Mouse (Mus musculus): ENCODE results near the gene Zfx. TPM values are rescaled to one million over a fixed set of nuclear protein-coding genes. Genes with fewer than 3 reads are reported as not detected.

Gene Zfx
- total RNA-seq (2012; rRNA removed) (16.4 and 17.3 TPM in 2 replicates), total RNA-seq (2014; rRNA removed) (17.7 and 21.4 TPM in 2 replicates), polyA plus RNA-seq (2012; ENCODE audit: insufficient read length, low read depth) (13.5 and 14.3 TPM in 2 replicates)

DNA sequence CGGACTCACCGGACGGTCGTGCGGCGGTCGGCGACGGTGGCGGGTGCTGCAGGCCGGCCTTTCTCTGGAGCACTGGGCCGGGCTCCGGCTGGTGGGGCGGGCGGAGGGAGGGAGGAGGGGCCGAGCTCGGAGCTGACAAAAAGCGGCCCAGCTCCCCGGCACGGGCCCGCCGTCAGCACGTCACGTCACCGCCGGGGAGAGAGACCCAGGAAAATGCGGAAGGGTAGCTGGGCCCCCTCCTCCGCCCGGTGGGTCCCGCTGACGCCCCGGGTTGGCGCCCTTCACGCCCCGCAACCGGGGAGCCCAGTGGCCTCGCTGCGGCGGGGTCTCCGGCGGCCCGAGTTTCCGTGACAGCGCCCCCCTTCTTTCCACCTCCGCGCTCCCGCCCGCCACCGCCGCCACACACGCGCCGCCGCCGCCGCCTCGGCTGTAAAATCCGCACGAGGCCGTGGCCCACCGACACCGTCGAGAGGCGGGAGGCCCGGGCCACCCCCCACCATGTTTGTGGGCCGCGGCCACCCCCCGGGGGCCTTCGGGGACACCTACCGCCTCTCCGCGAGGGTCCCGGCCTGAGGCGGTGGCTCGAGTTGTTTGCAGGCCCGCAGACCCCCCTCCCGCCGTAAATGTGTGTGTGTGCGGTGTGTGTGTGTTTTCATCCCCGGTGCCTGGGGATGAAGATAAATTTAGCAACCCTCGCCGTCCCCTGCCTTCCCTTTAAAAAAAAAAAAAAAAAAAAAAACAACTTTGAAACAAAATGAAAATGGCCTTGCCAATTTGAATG is at the start of gene Zfx:
TSS of gene Zfx (minus strand) at position 644 of the 781 bp plus-strand sequence.
- H3K4me2 ChIP-seq (ENCODE audit: insufficient read depth, low read depth, poor library complexity, severe bottlenecking): no peak within 1 kb of the TSS; the same call in 1 of the 2 replicates
- peak within 1 kb of the TSS; percentile 95 for H3K27ac ChIP-seq (ENCODE audit: insufficient read depth, low read depth)
- no peaks in the 10 kb centered on the region for H3K9me3 ChIP-seq (replicated peaks; ENCODE audit: low read length)
- H3K27me3 ChIP-seq (replicated peaks): no peaks in the 10 kb centered on the region
- H3K4me1 ChIP-seq (ENCODE audit: control insufficient read depth in 1 of 2, insufficient read depth in 2 of 2): peaks cover 4 to 24% of the 10 kb centered on the region in 2 experiments; a peak in 1 of 4 replicates
- H3K79me2 ChIP-seq (replicated peaks; ENCODE audit: control insufficient read depth, extremely low read depth, insufficient read depth, poor library complexity, severe bottlenecking): peaks cover 31% of the 10 kb centered on the region
- in situ Hi-C loops (cut with MboI; ENCODE audit: low pct_ligation_motif_present, low pct_unique_long_range_greater_than_20kb, low sequenced_read_pairs): no loop called here
- peak; percentile 43 for DNase-seq (ENCODE audit: extremely low read depth)
- H3K36me3 ChIP-seq (replicated peaks in 1 of 2; ENCODE audit: control insufficient read depth in 1 of 2, insufficient read depth in 1 of 2, low read length in 1 of 2): no peaks in the 10 kb centered on the region
- H3K9ac ChIP-seq (ENCODE audit: insufficient read depth, low read depth): peak within 1 kb of the TSS; percentile 100
- H3K4me3 ChIP-seq (replicated peaks in 1 of 3; ENCODE audit: low read depth in 2 of 3, low read length in 2 of 3, poor library complexity in 1 of 3): peak within 1 kb of the TSS; percentile 28 to 91 (median 62)
- TF ChIP-seq CTCF (conservative IDR thresholded peaks at IDR 0.05 in 1 of 2, IDR thresholded peaks at IDR 0.05 in 1 of 2; ENCODE audit: low read depth in 2 of 2, low read length in 2 of 2) (no peak), KAT2A (IDR thresholded peaks at IDR 0.05; ENCODE audit: insufficient replicate concordance, low read length) (no peak), POLR2A (IDR thresholded peaks at IDR 0.05; ENCODE audit: low read depth, low read length) (peak; percentile 24; the same call in 1 of the 2 replicates), ETS1 (conservative IDR thresholded peaks at IDR 0.05; ENCODE audit: low read depth, low read length) (no peak), ELF1 (IDR thresholded peaks at IDR 0.05; ENCODE audit: low read depth, low read length) (peak; percentile 52; the same call in 1 of the 2 replicates), ZMIZ1 (IDR thresholded peaks at IDR 0.05; ENCODE audit: low read depth, low read length) (peak; percentile 30; the same call in 1 of the 2 replicates), TBP (conservative IDR thresholded peaks at IDR 0.05; ENCODE audit: low read depth, low read length) (no peak), BHLHE40 (IDR thresholded peaks at IDR 0.05; ENCODE audit: low read depth, low read length) (peak; percentile 74), ZNF384 (IDR thresholded peaks at IDR 0.05; ENCODE audit: low read depth, low read length) (peak; percentile 76), UBTF (IDR thresholded peaks at IDR 0.05; ENCODE audit: low read depth, low read length) (0 out of 2 replicates have a peak, but pooled peaks have one; percentile 69), NELFE (IDR thresholded peaks at IDR 0.05; ENCODE audit: low read depth, low read length) (peak; percentile 32; the same call in 1 of the 2 replicates)
- dilution Hi-C loops (cut with MboI; ENCODE audit: extremely low pct_ligation_motif_present, extremely low pct_unique_long_range_greater_than_20kb, low sequenced_read_pairs): no loop called here

DNA sequence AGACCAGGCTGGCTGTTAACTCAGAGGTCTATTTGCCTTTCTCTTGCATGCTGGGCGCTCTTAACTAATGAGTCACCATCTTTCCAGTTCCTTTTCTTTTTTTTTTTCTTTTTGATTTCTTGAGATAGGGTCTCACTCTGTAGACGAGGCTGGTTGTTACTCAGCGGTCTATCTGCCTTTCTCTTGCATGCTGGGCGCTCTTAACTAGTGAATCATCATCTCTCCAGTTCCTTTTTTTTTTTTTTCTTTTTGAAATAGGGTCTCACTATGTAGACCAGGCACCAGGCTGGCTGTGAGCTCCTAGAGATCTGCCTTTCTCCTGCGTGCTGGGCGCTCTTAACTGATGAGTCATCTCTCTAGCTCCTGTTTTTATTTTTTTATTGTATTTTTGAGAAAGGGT is 45.8 kb upstream of the Zfx start:
- Histone ChIP-seq H3K9ac (ENCODE audit: insufficient read depth, low read depth) (no peak overlapping the region), H3K27ac (ENCODE audit: insufficient read depth, low read depth) (no peak overlapping the region), H3K9me3 (replicated peaks; ENCODE audit: low read length) (no peaks in the 10 kb centered on the region), H3K4me1 (ENCODE audit: control insufficient read depth in 1 of 2, insufficient read depth in 2 of 2) (no peaks in the 10 kb centered on the region), H3K27me3 (replicated peaks) (no peaks in the 10 kb centered on the region), H3K4me2 (ENCODE audit: insufficient read depth, low read depth, poor library complexity, severe bottlenecking) (no peak overlapping the region), H3K4me3 (replicated peaks in 1 of 3; ENCODE audit: low read depth in 2 of 3, low read length in 2 of 3, poor library complexity in 1 of 3) (no peak overlapping the region), H3K36me3 (replicated peaks in 1 of 2; ENCODE audit: control insufficient read depth in 1 of 2, insufficient read depth in 1 of 2, low read length in 1 of 2) (no peaks in the 10 kb centered on the region), H3K79me2 (replicated peaks; ENCODE audit: control insufficient read depth, extremely low read depth, insufficient read depth, poor library complexity, severe bottlenecking) (no peaks in the 10 kb centered on the region)
- DNase-seq (ENCODE audit: extremely low read depth): no peak
- no peak for TF ChIP-seq MAFK (IDR thresholded peaks at IDR 0.05; ENCODE audit: insufficient replicate concordance, low read length)
- no peak for TF ChIP-seq TCF12 (IDR thresholded peaks at IDR 0.05; ENCODE audit: low read depth, low read length)
- no peak for TF ChIP-seq CHD1 (IDR thresholded peaks at IDR 0.05; ENCODE audit: low read depth, low read length)
- TF ChIP-seq EP300 (IDR thresholded peaks at IDR 0.05; ENCODE audit: low read length): no peak
- TF ChIP-seq ZNF384 (IDR thresholded peaks at IDR 0.05; ENCODE audit: low read depth, low read length): peak; percentile 65
- in situ Hi-C loops (cut with MboI; ENCODE audit: low pct_ligation_motif_present, low pct_unique_long_range_greater_than_20kb, low sequenced_read_pairs): no loop called here
- dilution Hi-C loops (cut with MboI; ENCODE audit: extremely low pct_ligation_motif_present, extremely low pct_unique_long_range_greater_than_20kb, low sequenced_read_pairs): no loop called here

Measured in CH12.LX (cell line).